Mouse (Mus musculus): ENCODE measurements at regions not wholly inside any gene's neighbourhood (a gene's known extent, or its start where the extent isn't known, plus 50 kb on each side); places are given as distances from the start of the nearest gene placed in this dataset.

DNA sequence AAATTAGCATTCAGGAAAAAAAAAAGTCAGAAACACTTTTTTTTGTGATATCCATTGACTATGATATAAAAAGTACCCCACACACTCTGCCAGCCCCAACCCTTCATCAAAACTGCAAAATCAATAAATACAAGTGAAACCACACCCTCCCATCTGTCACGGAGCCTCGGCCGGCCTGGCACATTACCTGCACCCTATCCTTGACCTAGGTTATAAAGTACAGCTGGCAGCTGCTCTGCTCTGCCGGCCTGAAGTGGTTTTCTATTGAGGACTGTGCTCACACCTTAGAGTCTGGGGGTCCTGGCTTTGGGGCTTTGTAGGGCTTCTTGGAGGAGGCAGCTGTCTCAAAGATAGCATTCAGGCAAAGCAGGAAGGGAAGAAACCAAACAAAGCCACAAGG, 120.6 kb upstream of the Arglu1 start:
- WGBS, result 40% methylated on average over 4 of the region's 4 CpGs
- Histone ChIP-seq H3K4me1 (ENCODE audit: control insufficient read depth, insufficient read depth, low read length) (no peaks in the 10 kb centered on the region; the same call in 1 of the 2 replicates), H3K9me3 (replicated peaks; ENCODE audit: control insufficient read depth, low read length) (no peaks in the 10 kb centered on the region), H3K27ac (ENCODE audit: low read length) (no peak overlapping the region), H3K4me3 (replicated peaks; ENCODE audit: low read length) (no peak overlapping the region), H3K9ac (ENCODE audit: low read length) (no peak overlapping the region), H3K27me3 (ENCODE audit: control insufficient read depth, insufficient read depth, low read length) (no peaks in the 10 kb centered on the region), H3K36me3 (ENCODE audit: control insufficient read depth, insufficient read depth, low read length) (no peaks in the 10 kb centered on the region), H3K4me2 (ENCODE audit: low read depth, low read length) (no peak overlapping the region)
- ATAC-seq (ENCODE audit: insufficient read depth, low FRiP score), result no peak

DNA sequence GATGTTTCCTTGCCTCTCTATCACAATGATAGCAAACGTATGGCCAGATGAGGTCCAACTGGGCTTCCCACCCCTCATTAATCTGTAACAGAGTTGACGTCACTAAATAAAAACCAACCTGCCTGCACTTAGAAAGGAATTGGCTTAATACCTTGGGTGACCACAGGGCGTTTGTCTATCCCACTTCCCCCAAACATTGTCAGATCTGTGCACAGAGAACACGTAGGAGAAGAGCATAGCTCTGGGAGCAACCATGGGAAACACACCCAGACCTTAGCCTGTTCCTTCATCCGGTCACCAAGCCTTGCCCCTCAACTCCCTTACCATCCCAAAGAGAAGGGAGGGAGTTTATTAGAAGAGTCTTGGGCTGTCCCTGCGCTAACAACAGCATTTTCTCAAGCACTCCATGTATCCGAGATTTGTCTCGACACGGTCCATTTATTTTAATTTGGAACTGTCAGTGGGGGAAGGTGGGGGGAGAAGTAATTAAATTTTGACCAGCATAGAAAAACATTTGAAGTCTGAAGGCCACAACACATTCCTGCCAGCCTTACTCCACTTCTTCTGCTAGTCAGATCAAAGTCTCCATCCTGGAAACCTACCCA, 119.6 kb upstream of the Arglu1 start:
- H3K27me3 ChIP-seq (ENCODE audit: control insufficient read depth, insufficient read depth, low read length), result no peaks in the 10 kb centered on the region
- H3K27ac ChIP-seq (ENCODE audit: low read length), result no peak overlapping the region
- no peak for ATAC-seq (ENCODE audit: insufficient read depth, low FRiP score)
- H3K4me3 ChIP-seq (replicated peaks; ENCODE audit: low read length), result no peak overlapping the region
- no peak overlapping the region for H3K9ac ChIP-seq (ENCODE audit: low read length)
- H3K9me3 ChIP-seq (replicated peaks; ENCODE audit: control insufficient read depth, low read length), result no peaks in the 10 kb centered on the region
- no peaks in the 10 kb centered on the region for H3K36me3 ChIP-seq (ENCODE audit: control insufficient read depth, insufficient read depth, low read length)
- H3K4me2 ChIP-seq (ENCODE audit: low read depth, low read length), result no peak overlapping the region
- no peaks in the 10 kb centered on the region; the same call in 1 of the 2 replicates for H3K4me1 ChIP-seq (ENCODE audit: control insufficient read depth, insufficient read depth, low read length)
- WGBS, result 71% methylated on average over 9 of the region's 9 CpGs

DNA sequence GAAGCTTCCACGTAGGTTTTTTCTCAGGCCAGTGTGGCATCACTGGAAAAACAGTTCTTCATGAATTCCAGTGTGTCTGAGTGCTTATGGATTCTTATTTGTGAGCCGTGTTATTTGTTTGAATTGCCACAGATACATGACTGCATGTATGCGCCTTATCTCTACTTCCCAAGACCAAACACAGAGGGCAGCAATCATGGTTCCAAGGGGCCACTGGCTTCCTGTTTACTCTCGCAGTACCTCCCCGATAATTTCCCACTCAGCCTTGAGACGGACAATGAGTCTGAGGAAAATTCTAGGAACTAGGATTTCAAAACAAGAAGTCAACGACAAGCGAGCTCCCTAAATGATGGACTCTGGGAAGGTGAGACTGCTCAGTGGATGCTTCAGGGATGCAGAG, 119.0 kb upstream of the Arglu1 start:
- Histone ChIP-seq H3K9ac (ENCODE audit: low read length) (no peak overlapping the region), H3K36me3 (ENCODE audit: control insufficient read depth, insufficient read depth, low read length) (no peaks in the 10 kb centered on the region), H3K4me2 (ENCODE audit: low read depth, low read length) (no peak overlapping the region), H3K27me3 (ENCODE audit: control insufficient read depth, insufficient read depth, low read length) (no peaks in the 10 kb centered on the region), H3K4me3 (replicated peaks; ENCODE audit: low read length) (no peak overlapping the region), H3K4me1 (ENCODE audit: control insufficient read depth, insufficient read depth, low read length) (no peaks in the 10 kb centered on the region; the same call in 1 of the 2 replicates), H3K27ac (ENCODE audit: low read length) (no peak overlapping the region), H3K9me3 (replicated peaks; ENCODE audit: control insufficient read depth, low read length) (no peaks in the 10 kb centered on the region)
- WGBS, result 73% methylated on average over 8 of the region's 8 CpGs
- ATAC-seq (ENCODE audit: insufficient read depth, low FRiP score), result no peak

DNA sequence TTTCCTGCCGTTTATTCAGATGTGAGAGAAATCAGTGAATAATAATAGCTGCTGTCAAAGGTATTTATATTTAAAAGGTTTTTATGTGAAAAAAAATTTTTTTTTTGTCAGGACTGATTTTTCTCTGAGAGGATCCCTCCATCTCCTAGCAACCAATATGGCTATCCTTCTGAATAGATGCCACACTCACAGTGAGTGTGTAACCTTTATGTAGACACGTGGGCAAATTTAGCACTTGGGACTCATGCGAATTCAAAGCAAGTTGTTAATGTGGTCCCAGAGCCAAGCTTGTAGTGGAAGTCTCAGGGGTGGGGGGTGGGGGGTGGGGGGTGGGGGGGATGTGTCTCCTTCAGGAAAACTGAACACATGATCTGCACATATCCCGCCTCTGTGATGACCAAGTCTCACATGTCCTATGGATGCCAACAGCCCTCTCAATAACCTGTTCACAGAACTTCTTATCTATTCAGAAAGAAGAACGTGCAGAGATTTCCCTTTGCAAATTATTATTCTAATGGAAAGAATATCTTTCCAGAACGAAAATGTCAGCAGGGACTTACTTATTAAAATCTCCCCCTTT, 112.5 kb upstream of the Arglu1 start:
- ATAC-seq (ENCODE audit: insufficient read depth, low FRiP score), result no peak
- Histone ChIP-seq H3K36me3 (ENCODE audit: control insufficient read depth, insufficient read depth, low read length) (no peaks in the 10 kb centered on the region), H3K9ac (ENCODE audit: low read length) (no peak overlapping the region), H3K4me3 (replicated peaks; ENCODE audit: low read length) (no peak overlapping the region), H3K4me1 (ENCODE audit: control insufficient read depth, insufficient read depth, low read length) (no peaks in the 10 kb centered on the region), H3K4me2 (ENCODE audit: low read depth, low read length) (no peak overlapping the region), H3K27ac (ENCODE audit: low read length) (no peak overlapping the region), H3K9me3 (replicated peaks; ENCODE audit: control insufficient read depth, low read length) (no peaks in the 10 kb centered on the region), H3K27me3 (ENCODE audit: control insufficient read depth, insufficient read depth, low read length) (no peaks in the 10 kb centered on the region)
- WGBS, result 66% methylated on average over 6 of the region's 6 CpGs

DNA sequence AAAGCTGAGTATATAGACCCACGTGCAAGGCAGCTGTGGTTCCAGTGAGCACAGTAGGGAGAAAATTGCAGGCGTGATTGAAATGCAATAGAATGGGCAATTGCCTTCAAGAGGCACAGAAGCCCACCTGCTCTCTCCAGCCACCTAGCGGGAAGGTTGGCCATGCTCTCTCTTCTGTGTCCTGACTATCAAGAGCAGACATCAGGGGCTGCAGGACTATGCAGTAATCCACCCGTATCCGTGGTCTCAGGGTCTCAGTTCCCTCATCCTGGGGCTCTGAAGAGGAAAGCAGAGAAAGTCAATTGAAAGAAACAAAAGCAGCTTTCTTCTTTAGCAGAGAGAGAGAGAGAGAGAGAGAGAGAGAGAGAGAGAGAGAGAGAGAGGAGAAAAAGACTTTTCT, 112.0 kb upstream of the Arglu1 start:
- no peak for ATAC-seq (ENCODE audit: insufficient read depth, low FRiP score)
- whole genome bisulfite sequencing, result 52% methylated on average over 5 of the region's 5 CpGs
- H3K9me3 ChIP-seq (replicated peaks; ENCODE audit: control insufficient read depth, low read length), result no peaks in the 10 kb centered on the region
- H3K4me1 ChIP-seq (ENCODE audit: control insufficient read depth, insufficient read depth, low read length), result no peaks in the 10 kb centered on the region
- H3K27me3 ChIP-seq (ENCODE audit: control insufficient read depth, insufficient read depth, low read length), result no peaks in the 10 kb centered on the region
- no peaks in the 10 kb centered on the region for H3K36me3 ChIP-seq (ENCODE audit: control insufficient read depth, insufficient read depth, low read length)
- no peak overlapping the region for H3K27ac ChIP-seq (ENCODE audit: low read length)
- H3K4me2 ChIP-seq (ENCODE audit: low read depth, low read length), result no peak overlapping the region
- H3K9ac ChIP-seq (ENCODE audit: low read length), result no peak overlapping the region
- H3K4me3 ChIP-seq (replicated peaks; ENCODE audit: low read length), result no peak overlapping the region

DNA sequence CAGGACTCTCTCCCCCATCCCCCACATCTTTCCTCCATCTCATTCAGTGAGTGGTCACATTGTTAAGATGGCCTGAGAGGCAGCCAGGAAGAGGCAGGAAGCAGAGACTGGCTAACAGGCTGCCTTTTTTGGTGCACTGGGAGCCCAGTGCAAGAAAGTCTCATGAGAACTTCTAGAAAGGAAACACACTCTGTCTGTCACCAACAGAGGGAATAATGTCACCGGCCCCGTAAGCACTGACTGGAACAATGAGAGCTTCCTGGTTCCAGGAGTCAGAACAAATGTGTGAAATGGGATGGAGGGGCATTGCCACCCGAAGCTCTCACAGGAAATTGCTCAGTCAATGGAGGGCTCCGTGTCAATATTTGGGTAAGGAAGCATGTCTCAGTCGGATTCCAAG, 111.3 kb upstream of the Arglu1 start:
- Histone ChIP-seq H3K27me3 (ENCODE audit: control insufficient read depth, insufficient read depth, low read length) (no peaks in the 10 kb centered on the region), H3K27ac (ENCODE audit: low read length) (no peak overlapping the region), H3K9me3 (replicated peaks; ENCODE audit: control insufficient read depth, low read length) (no peaks in the 10 kb centered on the region), H3K36me3 (ENCODE audit: control insufficient read depth, insufficient read depth, low read length) (no peaks in the 10 kb centered on the region), H3K9ac (ENCODE audit: low read length) (no peak overlapping the region), H3K4me1 (ENCODE audit: control insufficient read depth, insufficient read depth, low read length) (peaks cover 3% of the 10 kb centered on the region; the same call in 1 of the 2 replicates), H3K4me2 (ENCODE audit: low read depth, low read length) (no peak overlapping the region), H3K4me3 (replicated peaks; ENCODE audit: low read length) (no peak overlapping the region)
- no peak for ATAC-seq (ENCODE audit: insufficient read depth, low FRiP score)
- 44% methylated on average over 5 of the region's 5 CpGs for WGBS

DNA sequence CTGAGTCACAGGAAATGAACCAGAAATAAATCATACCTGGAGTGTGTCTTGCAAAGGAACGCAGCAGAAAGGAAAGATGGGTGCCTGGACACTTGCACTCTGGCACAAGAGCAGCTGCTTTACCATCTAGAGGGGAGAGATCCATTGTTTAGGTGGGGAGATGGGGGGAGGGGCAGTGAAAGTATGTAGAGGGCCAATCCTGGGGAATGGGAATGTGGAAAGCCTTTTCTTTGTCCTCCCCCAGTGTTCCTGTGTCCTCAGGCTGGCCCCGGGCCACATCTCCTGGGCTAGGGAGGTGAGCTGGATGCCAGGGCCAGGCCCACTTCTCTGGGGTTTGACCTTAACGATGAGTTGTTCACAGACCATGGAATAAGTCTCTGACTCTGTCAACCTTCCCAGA, 107.2 kb upstream of the Arglu1 start:
- ATAC-seq (ENCODE audit: insufficient read depth, low FRiP score), result no peak
- H3K9ac ChIP-seq (ENCODE audit: low read length), result no peak overlapping the region
- no peaks in the 10 kb centered on the region for H3K27me3 ChIP-seq (ENCODE audit: control insufficient read depth, insufficient read depth, low read length)
- no peaks in the 10 kb centered on the region for H3K9me3 ChIP-seq (replicated peaks; ENCODE audit: control insufficient read depth, low read length)
- 53% methylated on average over 3 of the region's 3 CpGs for WGBS
- no peak overlapping the region for H3K27ac ChIP-seq (ENCODE audit: low read length)
- no peak overlapping the region for H3K4me2 ChIP-seq (ENCODE audit: low read depth, low read length)
- no peak overlapping the region for H3K4me3 ChIP-seq (replicated peaks; ENCODE audit: low read length)
- H3K36me3 ChIP-seq (ENCODE audit: control insufficient read depth, insufficient read depth, low read length), result no peaks in the 10 kb centered on the region
- peaks cover 3% of the 10 kb centered on the region; the same call in 1 of the 2 replicates for H3K4me1 ChIP-seq (ENCODE audit: control insufficient read depth, insufficient read depth, low read length)

DNA sequence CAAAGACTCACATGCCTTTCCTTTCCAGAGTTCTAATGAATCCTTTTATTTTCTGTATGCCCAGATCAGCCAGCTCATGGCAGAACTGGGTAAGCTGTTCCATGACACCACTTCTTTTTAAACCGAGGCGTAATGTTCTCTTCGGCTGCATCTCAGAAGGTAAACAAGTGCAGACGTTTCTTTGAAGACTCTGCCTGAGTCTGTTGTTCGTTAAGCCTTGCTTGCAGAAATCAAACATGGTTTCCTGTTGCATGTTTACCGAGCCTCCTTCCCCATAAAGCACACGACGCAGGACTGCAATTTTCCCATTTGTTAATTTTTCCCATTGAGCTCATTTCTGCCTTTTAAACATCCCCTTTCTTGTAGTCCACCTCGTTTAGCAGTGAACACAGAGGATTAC, 106.6 kb upstream of the Arglu1 start:
- Histone ChIP-seq H3K9ac (ENCODE audit: low read length) (no peak overlapping the region), H3K4me1 (ENCODE audit: control insufficient read depth, insufficient read depth, low read length) (peaks cover 3% of the 10 kb centered on the region; the same call in 1 of the 2 replicates), H3K4me2 (ENCODE audit: low read depth, low read length) (no peak overlapping the region; the same call in 1 of the 2 replicates), H3K27me3 (ENCODE audit: control insufficient read depth, insufficient read depth, low read length) (no peaks in the 10 kb centered on the region), H3K27ac (ENCODE audit: low read length) (no peak overlapping the region), H3K9me3 (replicated peaks; ENCODE audit: control insufficient read depth, low read length) (no peaks in the 10 kb centered on the region), H3K4me3 (replicated peaks; ENCODE audit: low read length) (no peak overlapping the region), H3K36me3 (ENCODE audit: control insufficient read depth, insufficient read depth, low read length) (no peaks in the 10 kb centered on the region)
- 14% methylated on average over 9 of the region's 9 CpGs for WGBS
- ATAC-seq (ENCODE audit: insufficient read depth, low FRiP score), result no peak

DNA sequence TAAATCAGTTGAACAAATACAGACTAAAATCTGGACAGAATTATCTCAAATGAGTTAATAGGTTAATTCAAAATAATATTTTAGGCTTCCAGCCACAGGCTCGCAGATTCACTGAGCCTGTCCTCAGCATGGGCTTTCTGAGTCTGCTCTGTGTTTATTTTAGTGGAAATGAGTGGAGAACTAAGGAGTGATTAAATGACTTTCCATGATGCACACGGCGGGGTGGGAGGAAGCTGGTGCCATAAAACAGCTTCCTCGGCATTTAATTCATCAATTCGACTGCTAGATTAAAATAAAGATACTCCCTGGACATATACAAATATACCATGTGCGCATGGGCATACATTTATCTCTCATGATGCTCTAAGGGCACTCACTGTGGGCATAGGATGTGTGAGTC, 104.4 kb upstream of the Arglu1 start:
- Histone ChIP-seq H3K4me1 (ENCODE audit: control insufficient read depth, insufficient read depth, low read length) (peaks cover 3% of the 10 kb centered on the region; the same call in 1 of the 2 replicates), H3K4me3 (replicated peaks; ENCODE audit: low read length) (no peak overlapping the region), H3K4me2 (ENCODE audit: low read depth, low read length) (no peak overlapping the region), H3K9ac (ENCODE audit: low read length) (no peak overlapping the region), H3K27ac (ENCODE audit: low read length) (no peak overlapping the region), H3K9me3 (replicated peaks; ENCODE audit: control insufficient read depth, low read length) (no peaks in the 10 kb centered on the region), H3K36me3 (ENCODE audit: control insufficient read depth, insufficient read depth, low read length) (no peaks in the 10 kb centered on the region), H3K27me3 (ENCODE audit: control insufficient read depth, insufficient read depth, low read length) (no peaks in the 10 kb centered on the region)
- 27% methylated on average over 6 of the region's 6 CpGs for WGBS
- no peak for ATAC-seq (ENCODE audit: insufficient read depth, low FRiP score)

Measured in stomach, embryonic 16.5 days (tissue).